Mouse (Mus musculus) neural tube, embryonic 12.5 days (tissue): ENCODE measurements at regions not wholly inside any gene's neighbourhood (a gene's known extent, or its start where the extent isn't known, plus 50 kb on each side); places are given as distances from the start of the nearest gene placed in this dataset.
"Not testable (repeated sequence)": the region's sequence is repeated elsewhere in the genome, so short reads cannot be mapped to it uniquely, and the experiment has no call there.

Experiments used
- ATAC-seq: fragments of 200-750 bp; cut with Nextera tagmentation; 2 replicates; pipeline ENCODE4 v1.8.0; 2017; ENCODE audit warnings: low read depth, mild to moderate bottlenecking, moderate TSS enrichment, moderate library complexity; ENCODE audit not compliant: low FRiP score
- H3K27ac ChIP-seq: fragments of 300-500 bp; sonication (generic); 2 replicates; pipeline ENCODE4 v1.5.1; 2016
- H3K27me3 ChIP-seq: fragments of 300-500 bp; sonication (generic); replicated peaks from 2 replicates; pipeline ENCODE4 v1.6.1; 2016; ENCODE audit warnings: mild to moderate bottlenecking
- H3K36me3 ChIP-seq: fragments of 300-500 bp; sonication (generic); 2 replicates; pipeline ENCODE4 v1.6.1; 2016; ENCODE audit warnings: mild to moderate bottlenecking
- H3K4me1 ChIP-seq: fragments of 300-500 bp; sonication (generic); 2 replicates; pipeline ENCODE4 v1.6.1; 2016
- H3K4me2 ChIP-seq: fragments of 300-500 bp; sonication (generic); replicated peaks from 2 replicates; pipeline ENCODE4 v1.6.1; 2016; ENCODE audit warnings: mild to moderate bottlenecking
- H3K4me3 ChIP-seq: fragments of 300-500 bp; sonication (generic); 2 replicates; pipeline ENCODE4 v1.5.1; 2016
- H3K9ac ChIP-seq: fragments of 300-500 bp; sonication (generic); 2 replicates; pipeline ENCODE4 v1.6.1; 2016; ENCODE audit warnings: mild to moderate bottlenecking
- H3K9me3 ChIP-seq: fragments of 300-500 bp; sonication (generic); 2 replicates; pipeline ENCODE4 v1.6.1; 2016; ENCODE audit warnings: mild to moderate bottlenecking
- WGBS: fragments of 180-500 bp; shearing (Covaris S2); methylation state at CpG from one replicate; pipeline ENCODE4 v1.1.7; 2016; 5-methylcytosine and 5-hydroxymethylcytosine counted together

DNA sequence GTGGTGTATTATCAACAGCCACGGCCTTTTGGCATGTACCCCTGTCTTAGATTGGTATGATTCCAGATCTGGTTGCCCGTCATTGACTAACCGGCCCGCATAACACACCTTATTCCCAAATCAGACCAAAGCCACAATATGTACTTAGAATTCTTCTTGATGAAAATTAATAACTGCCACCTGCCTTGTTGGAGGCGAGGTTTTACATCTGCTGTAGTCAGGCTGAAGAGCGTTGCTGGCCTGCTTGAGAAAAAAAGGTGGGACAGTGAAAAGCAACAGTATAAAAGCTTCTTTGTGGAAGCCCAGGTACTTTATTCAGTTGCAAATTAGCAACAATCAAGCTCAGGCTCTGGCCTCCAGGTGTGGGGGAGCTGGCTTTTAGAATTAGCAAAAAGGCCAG lies 223.6 kb upstream of the Car8 start:
- H3K4me2 ChIP-seq: not testable (repeated sequence)
- 93% methylated on average over 6 of the region's 6 CpGs for WGBS

GRCm38 (mm10) chr4:8454346-8454745 lies 215.5 kb upstream of the Car8 start:
- Histone ChIP-seq H3K4me3 (no peak overlapping the region), H3K27ac (no peak overlapping the region), H3K9ac (no peak overlapping the region), H3K9me3 (no peaks in the 10 kb centered on the region), H3K36me3 (no peaks in the 10 kb centered on the region), H3K27me3 (no peaks in the 10 kb centered on the region), H3K4me2 (no peak overlapping the region), H3K4me1 (no peaks in the 10 kb centered on the region)
- no peak for ATAC-seq
- 84% methylated on average over 2 of the region's 2 CpGs for WGBS

More for the DNA sequence above, 223.6 kb upstream of the Car8 start:
- H3K4me1 ChIP-seq, H3K9ac ChIP-seq, H3K27me3 ChIP-seq, H3K9me3 ChIP-seq, H3K4me3 ChIP-seq, ATAC-seq, H3K27ac ChIP-seq, H3K36me3 ChIP-seq: not testable (repeated sequence)

DNA sequence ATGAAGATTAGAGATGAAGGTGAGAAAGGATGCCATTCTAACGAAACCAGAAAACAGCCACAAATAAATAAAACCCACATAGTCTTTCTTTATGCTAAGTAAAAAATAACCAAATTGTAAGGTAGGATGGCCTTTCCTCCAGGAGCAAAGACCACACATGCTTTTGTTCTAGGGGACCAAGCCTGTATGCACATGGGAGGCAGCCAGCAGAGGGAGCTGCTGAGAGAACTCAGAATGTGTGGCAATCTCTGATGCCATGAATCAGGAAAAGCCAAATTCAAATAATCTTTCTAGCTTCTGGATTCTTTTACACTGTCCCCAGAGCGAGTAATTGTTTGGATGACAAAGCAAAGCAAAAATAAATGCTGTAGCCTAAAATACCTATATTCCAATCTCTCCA lies 193.6 kb upstream of the Car8 start:
- Histone ChIP-seq H3K4me1 (0 out of 2 replicates have a peak, but pooled peaks cover 5% of the 10 kb centered on the region), H3K9me3 (no peaks in the 10 kb centered on the region), H3K27ac (no peak overlapping the region), H3K4me3 (no peak overlapping the region), H3K4me2 (no peak overlapping the region), H3K36me3 (no peaks in the 10 kb centered on the region), H3K27me3 (no peaks in the 10 kb centered on the region), H3K9ac (no peak overlapping the region)
- no peak for ATAC-seq
- WGBS: 53% methylated on average over 2 of the region's 2 CpGs

GRCm38 (mm10) chr4:8431032-8431332 lies 192.1 kb upstream of the Car8 start:
- Histone ChIP-seq H3K4me2 (no peak overlapping the region), H3K27ac (no peak overlapping the region), H3K27me3 (no peaks in the 10 kb centered on the region), H3K9me3 (no peaks in the 10 kb centered on the region), H3K4me1 (0 out of 2 replicates have a peak, but pooled peaks cover 5% of the 10 kb centered on the region), H3K9ac (no peak overlapping the region), H3K4me3 (no peak overlapping the region), H3K36me3 (no peaks in the 10 kb centered on the region)
- 38% methylated on average over 1 of the region's 1 CpGs for WGBS
- no peak for ATAC-seq

DNA sequence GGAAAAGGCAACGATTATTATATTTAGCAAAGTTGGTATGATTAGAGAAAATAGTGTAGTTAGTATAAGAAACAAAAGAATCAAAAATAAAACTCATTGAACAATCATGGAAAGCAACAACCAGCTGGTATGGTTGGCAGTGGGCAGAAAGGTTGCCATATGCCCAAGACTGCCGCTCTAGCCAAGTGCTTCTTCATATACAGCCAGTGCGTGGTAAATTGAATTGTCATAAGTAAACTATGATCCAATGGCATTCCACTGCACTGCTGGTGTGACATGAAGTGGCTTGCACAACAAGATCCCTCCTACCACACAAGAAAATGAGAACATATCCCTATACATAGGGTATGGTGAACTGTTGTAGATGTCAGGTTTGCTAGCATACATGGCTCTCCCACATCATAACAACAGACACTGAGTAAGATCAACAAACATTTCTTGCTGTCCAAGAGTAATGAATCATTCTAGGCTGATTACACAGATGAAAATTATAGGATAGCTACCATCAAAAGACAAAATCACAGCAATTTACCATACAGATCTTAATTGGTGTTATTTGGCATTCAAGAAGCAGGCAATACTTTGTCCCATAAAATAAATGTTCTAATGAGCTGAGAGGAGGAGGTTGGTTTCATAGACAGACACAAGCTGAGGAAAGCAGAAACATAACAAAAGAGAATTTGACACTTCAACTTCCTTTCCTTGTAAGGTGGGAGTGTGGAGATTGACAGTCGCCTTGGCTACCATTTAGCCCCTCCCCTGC lies 191.6 kb upstream of the Car8 start:
- no peaks in the 10 kb centered on the region for H3K36me3 ChIP-seq

GRCm38 (mm10) chr4:8429771-8430170 lies 190.9 kb upstream of the Car8 start:
- 26% methylated on average over 5 of the region's 5 CpGs for WGBS
- H3K4me3 ChIP-seq: no peak overlapping the region
- H3K9me3 ChIP-seq: no peaks in the 10 kb centered on the region
- H3K4me1 ChIP-seq: 0 out of 2 replicates have a peak, but pooled peaks cover 5% of the 10 kb centered on the region
- ATAC-seq: no peak
- no peak overlapping the region for H3K27ac ChIP-seq
- H3K36me3 ChIP-seq: no peaks in the 10 kb centered on the region
- no peak overlapping the region for H3K4me2 ChIP-seq
- H3K9ac ChIP-seq: no peak overlapping the region
- no peaks in the 10 kb centered on the region for H3K27me3 ChIP-seq

More for the DNA sequence above, 191.6 kb upstream of the Car8 start:
- Histone ChIP-seq H3K27me3 (no peaks in the 10 kb centered on the region), H3K9ac (no peak overlapping the region), H3K27ac (no peak overlapping the region), H3K9me3 (no peaks in the 10 kb centered on the region), H3K4me3 (no peak overlapping the region), H3K4me1 (0 out of 2 replicates have a peak, but pooled peaks cover 5% of the 10 kb centered on the region), H3K4me2 (no peak overlapping the region)
- 85% methylated on average over 4 of the region's 4 CpGs for WGBS
- ATAC-seq: no peak

- WGBS: 77% methylated on average over 11 of the region's 11 CpGs
- Histone ChIP-seq H3K9ac (no peak overlapping the region), H3K4me3 (no peak overlapping the region), H3K36me3 (no peaks in the 10 kb centered on the region), H3K9me3 (no peaks in the 10 kb centered on the region), H3K4me2 (no peak overlapping the region), H3K4me1 (0 out of 2 replicates have a peak, but pooled peaks cover 5% of the 10 kb centered on the region), H3K27ac (no peak overlapping the region), H3K27me3 (no peaks in the 10 kb centered on the region)
- peak; percentile 26; the same call in 1 of the 2 replicates for ATAC-seq
These were observed 190.0 kb upstream of the Car8 start for GRCm38 (mm10) chr4:8428629-8429523.

GRCm38 (mm10) chr4:8427812-8428211 lies 189.0 kb upstream of the Car8 start:
- H3K4me1 ChIP-seq: 0 out of 2 replicates have a peak, but pooled peaks cover 5% of the 10 kb centered on the region
- WGBS: 87% methylated on average over 4 of the region's 4 CpGs
- H3K9me3 ChIP-seq: no peaks in the 10 kb centered on the region
- ATAC-seq: no peak
- H3K36me3 ChIP-seq: no peaks in the 10 kb centered on the region
- H3K4me2 ChIP-seq: no peak overlapping the region
- H3K4me3 ChIP-seq: no peak overlapping the region
- no peak overlapping the region for H3K27ac ChIP-seq
- no peaks in the 10 kb centered on the region for H3K27me3 ChIP-seq
- no peak overlapping the region for H3K9ac ChIP-seq

DNA sequence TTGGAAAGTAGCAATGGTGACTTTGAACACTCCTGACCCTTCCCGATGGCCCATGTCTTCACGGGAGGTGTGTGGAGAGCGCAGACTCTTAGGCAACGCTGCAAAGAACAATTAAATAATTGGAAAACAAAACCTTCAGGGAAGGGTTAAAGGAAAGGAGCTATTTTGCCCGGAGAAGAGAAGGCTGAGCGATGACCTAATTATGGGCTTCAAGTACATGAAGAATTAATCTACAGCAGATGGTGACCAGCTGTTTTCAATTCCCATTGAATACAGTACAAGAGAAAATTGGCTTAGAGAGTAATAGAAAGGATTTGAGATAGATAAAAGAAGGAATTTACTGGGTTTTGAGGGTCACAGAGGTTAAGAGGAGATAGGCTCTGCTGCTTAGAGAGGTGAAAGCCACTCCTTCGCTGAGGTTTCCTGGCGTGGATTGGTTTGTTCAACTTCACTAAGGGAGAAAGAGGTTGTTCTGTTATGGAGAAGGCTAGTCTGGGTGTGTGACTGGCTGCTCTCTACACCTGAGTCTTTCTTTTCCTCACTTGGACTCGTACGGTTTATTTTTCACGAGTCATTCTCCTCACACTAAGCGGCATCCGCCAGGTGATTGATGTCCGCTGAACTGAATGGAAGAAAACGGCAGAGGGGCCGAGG lies 184.7 kb upstream of the Car8 start:
- no peaks in the 10 kb centered on the region for H3K9me3 ChIP-seq
- H3K27me3 ChIP-seq: no peaks in the 10 kb centered on the region
- H3K4me2 ChIP-seq: no peak overlapping the region
- no peak for ATAC-seq
- H3K27ac ChIP-seq: no peak overlapping the region
- H3K4me1 ChIP-seq: no peaks in the 10 kb centered on the region
- H3K36me3 ChIP-seq: no peaks in the 10 kb centered on the region
- 66% methylated on average over 16 of the region's 16 CpGs for WGBS
- H3K9ac ChIP-seq: no peak overlapping the region
- no peak overlapping the region for H3K4me3 ChIP-seq

GRCm38 (mm10) chr4:8421285-8421684 lies 182.4 kb upstream of the Car8 start:
- no peaks in the 10 kb centered on the region for H3K4me1 ChIP-seq
- no peaks in the 10 kb centered on the region for H3K27me3 ChIP-seq
- no peaks in the 10 kb centered on the region for H3K9me3 ChIP-seq
- H3K4me2 ChIP-seq: no peak overlapping the region
- H3K36me3 ChIP-seq: no peaks in the 10 kb centered on the region
- H3K4me3 ChIP-seq: no peak overlapping the region
- H3K27ac ChIP-seq: no peak overlapping the region
- H3K9ac ChIP-seq: no peak overlapping the region
- ATAC-seq: no peak
- WGBS: 93% methylated on average over 6 of the region's 6 CpGs

- Histone ChIP-seq H3K4me2 (no peak overlapping the region), H3K4me3 (no peak overlapping the region), H3K9ac (no peak overlapping the region), H3K36me3 (no peaks in the 10 kb centered on the region), H3K27ac (no peak overlapping the region), H3K27me3 (no peaks in the 10 kb centered on the region), H3K4me1 (no peaks in the 10 kb centered on the region), H3K9me3 (no peaks in the 10 kb centered on the region)
- peak; percentile 48; the same call in 1 of the 2 replicates for ATAC-seq
- WGBS: 27% methylated on average over 1 of the region's 1 CpGs
These were observed 179.7 kb upstream of the Car8 start for GRCm38 (mm10) chr4:8418374-8419031.

DNA sequence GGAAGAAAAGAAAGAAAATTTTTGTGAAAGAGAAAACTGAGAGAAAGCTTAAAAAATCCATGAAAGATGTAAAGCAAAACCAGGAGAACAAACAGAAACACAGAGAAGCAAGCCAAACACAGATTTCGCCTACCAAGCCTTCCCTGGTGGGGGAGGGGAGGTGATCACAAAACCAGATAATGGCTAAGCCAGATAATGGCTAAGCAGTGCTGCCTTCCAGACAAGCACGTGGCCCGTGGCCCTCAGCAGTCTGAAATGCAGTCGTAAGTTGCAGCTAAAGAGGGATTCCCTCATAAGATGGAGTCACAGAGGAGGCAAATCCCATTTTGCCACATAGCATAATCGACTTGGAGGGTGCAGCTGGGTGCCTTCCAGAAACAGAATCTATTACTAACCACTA lies 179.0 kb upstream of the Car8 start:
- ATAC-seq: no peak

More for the DNA sequence above, 179.0 kb upstream of the Car8 start:
- H3K27me3 ChIP-seq: no peaks in the 10 kb centered on the region
- H3K4me3 ChIP-seq: no peak overlapping the region
- no peaks in the 10 kb centered on the region for H3K4me1 ChIP-seq
- H3K9me3 ChIP-seq: no peaks in the 10 kb centered on the region
- no peak overlapping the region for H3K27ac ChIP-seq
- 37% methylated on average over 5 of the region's 5 CpGs for WGBS
- H3K36me3 ChIP-seq: no peaks in the 10 kb centered on the region
- no peak overlapping the region for H3K4me2 ChIP-seq
- no peak overlapping the region for H3K9ac ChIP-seq
